Mouse (Mus musculus): ENCODE results near the gene Gm9195. TPM values are rescaled to one million over a fixed set of nuclear protein-coding genes. Genes with fewer than 3 reads are reported as not detected.

Gm9195 gene
- polyA plus RNA-seq (2012; rRNA removed) = not detected in 2 replicates

GRCm38 (mm10) chr14:72491738-72492137, at the start of gene Gm9195:
Gene Gm9195 (minus strand): TSS chr14:72491838.

Other genes with a start within 250 kb of the Gm9195 start
- gene Fndc3a, start 218.2 kb upstream of the Gm9195 start, polyA plus RNA-seq (2012; rRNA removed) = 6.1 and 6.5 TPM in 2 replicates

All from liver, embryonic 14 days (tissue).